Mouse (Mus musculus) gastrocnemius, postnatal 4 days (tissue): Measurements from ENCODE around the gene Gm5134. TPM values are rescaled to one million over a fixed set of nuclear protein-coding genes. Genes with fewer than 3 reads are reported as not detected.

ENCODE experiments used
- DNase-seq, 2 experiments: peaks; one replicate each; pipeline ENCODE4 v3.0.0; 2021 to 2022; ENCODE audit warnings: low spot score in 2 of 2, mixed read lengths in 2 of 2
- long read RNA-seq, 2 experiments: library from polyadenylated mRNA; stranded (forward); transcript quantifications; one replicate each; pipeline ENCODE4 v2.0.0; 2021
- total RNA-seq, 2 experiments: library from RNA; stranded (reverse); gene quantifications; 2 replicates each; pipeline ENCODE4 v1.2.3; 2021

Gene Gm5134
- not detected for total RNA-seq
- long read RNA-seq, experiment 1: 0 reads
- long read RNA-seq, experiment 2: 0 reads

DNA sequence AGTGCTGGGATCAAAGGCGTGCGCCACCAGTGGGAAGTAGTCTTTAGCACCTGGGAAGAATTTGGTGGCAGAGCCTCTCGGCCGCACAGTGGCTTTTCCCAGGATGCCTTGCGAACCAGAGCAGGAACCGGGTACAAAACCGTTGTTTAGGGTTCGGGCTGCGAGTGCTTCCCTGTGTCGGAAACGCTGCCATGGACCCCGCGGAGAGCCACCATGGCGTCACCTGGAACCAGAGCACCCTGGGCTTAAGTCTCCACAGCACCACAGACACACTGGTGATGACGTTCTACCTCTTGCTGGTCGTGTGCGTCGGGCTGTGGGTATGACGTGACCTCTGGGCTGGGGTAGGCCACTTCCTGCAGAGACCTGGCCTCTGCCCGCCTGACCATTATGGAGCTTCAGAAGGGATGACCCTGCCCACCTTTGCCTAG is at the start of gene Gm5134:
TSS of gene Gm5134 (plus strand) at position 134 of the 431 bp plus-strand sequence.
- DNase-seq: no peak

DNA sequence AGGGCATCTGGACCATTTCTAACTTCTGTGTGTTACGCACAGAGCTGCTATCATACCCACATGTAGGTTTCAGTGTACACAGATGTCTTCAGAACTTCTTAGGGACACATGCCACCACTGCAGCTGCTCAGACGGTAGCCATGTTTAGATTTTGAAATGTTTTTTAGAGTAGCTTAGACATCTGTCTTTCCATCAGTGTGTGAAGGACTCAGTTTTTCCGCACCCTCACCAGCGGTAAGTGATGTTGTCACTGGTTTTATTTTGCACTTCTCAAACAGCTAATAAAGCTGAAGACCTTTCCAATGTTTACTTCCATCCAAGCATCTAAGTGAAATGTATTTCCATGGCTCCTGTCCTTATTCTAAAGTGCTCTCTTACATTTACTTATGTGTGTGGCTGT is 47.4 kb upstream of the Gm5134 start:
- no peak for DNase-seq

DNA sequence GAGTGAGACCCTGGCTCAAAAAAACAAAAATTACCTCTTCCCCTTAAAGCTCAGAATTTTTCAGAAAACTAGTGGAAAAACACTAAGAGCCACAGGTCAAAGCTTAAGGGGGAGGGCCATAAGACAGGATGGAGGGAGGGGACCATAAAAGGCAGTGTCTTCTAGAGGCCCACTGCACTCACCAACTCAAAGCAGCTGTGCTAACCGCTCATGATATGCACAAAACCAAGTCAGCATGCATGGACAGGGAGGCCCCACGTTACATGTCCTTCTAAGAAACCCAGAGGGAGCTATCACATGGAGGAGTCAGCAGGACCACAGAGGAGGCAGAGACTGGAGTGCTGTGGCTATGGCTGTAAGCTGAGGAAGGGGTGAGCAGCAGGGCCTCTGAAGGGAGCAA is 43.6 kb upstream of the Gm5134 start:
- DNase-seq: no peak

DNA sequence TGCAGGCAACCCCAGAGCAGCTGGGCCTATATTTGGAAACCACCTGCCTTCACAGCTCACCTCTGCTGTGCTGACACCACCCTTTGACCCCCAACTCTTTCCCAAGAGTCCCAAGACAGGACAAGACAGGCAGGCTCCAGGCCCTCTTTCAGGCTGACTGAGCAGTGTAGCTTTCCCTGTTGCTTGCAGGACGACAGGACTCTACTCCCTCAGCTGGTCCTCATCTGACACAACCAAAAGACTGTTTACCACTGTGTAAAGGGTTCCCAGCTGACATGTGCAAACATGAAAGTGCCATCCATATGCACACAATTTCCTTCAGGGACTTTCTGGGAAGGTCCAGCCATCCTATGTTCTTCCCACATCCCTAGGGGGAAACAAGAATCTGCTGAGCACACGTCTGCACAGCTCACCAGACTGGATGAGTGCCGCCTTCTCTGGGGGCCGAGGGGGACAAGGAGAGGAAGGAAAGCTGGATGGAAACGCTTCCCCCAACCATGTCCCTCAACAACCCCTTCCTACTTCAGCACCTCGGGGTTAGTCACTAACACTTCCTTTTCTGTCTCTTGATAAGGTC is 41.2 kb upstream of the Gm5134 start:
- no peak for DNase-seq

DNA sequence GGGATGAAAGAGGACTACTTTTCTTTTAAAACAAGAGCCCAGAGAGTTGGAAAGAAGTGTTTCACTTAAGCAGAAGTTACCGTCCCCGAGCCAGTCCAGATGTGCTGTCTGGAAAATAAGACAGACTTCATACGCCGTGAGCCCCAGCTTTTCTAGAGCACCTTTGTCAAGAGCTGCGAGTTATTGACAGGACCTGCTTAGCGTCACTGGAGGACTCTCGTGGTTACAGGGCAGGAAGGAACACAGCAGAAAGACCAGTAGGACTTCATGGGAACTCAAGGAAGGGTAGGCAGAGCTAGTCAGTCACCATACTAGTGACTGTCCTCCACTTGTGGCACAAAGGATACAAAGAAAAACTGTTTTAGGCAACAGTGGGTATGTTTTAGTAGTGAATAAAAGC is 38.8 kb upstream of the Gm5134 start:
- DNase-seq: no peak

DNA sequence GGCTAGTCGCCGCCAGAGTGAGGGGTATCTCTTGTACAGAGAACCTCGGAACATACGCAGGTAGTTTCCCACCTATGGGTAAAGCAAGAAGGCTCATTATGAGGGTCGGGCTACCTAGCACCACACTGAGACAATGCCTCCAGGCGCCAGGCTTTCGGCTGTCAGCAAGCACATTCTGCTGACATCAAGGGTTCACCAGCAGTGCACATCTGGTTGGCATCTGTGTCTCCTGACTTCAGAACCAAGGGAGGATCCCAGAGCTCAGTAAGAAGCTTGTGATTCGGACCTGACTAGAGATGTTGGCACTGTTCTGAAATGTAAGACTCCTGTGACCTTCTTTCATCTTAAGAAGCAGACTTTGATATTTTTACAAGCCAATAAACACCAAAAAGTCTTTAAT is 37.5 kb upstream of the Gm5134 start:
- no peak for DNase-seq

DNA sequence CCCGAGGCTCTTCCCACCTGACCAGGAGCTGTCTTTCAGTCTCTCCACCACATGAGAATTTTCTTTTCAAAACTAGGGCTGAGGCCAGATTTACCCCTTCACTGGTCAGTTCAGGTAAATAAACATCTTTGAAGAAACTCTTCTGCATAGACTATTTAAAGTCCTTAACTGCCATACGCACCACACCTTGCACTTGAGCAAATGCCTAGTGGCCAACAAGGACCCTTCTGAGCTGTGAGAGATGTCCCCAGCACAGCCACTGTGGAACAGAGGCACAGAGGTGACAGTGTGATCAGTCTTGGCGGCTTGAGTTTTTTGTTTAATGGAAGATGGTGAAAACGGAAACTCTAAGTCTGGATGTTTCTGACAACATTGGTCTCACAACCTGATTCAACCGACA is 35.3 kb upstream of the Gm5134 start:
- DNase-seq: no peak

DNA sequence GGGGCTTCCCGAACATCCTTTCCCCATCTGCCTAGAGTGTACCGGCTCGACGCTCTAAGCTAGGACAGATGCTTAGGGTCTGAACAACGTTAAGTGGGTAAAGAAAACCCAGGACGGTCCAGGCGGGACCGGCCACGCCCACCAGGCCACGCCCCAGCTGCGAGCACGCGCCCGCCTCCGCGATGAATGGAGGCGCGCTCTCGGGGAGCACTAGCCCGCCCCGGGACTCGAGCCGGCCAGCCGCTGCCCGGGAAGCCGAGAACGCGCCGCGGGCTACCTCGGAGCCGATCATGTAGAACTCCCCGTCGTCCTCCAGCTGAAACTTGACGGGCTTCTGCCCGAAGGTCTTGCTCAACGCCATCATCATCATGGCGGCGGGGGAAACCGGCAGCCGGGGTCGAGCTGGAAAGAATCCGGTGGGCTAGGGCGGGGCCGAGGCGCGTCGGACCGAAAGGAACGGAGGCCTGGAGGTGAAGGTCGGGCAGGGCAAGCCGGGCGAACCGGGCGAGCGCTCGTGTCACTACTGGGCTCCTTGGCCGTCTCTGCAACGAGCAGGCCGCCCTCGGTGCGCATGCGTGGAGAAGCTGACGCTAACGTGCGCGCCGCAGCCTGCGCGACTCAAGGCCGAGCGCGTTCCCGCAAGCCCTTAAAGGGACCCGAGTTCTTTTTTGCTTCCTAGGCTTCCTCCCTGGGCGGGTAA is 33.1 kb upstream of the Gm5134 start, which contains the start of gene Smarcb1:
TSS of gene Smarcb1 (minus strand) at position 592 of the 700 bp plus-strand sequence.
- DNase-seq: peak; percentile 89 to 96

DNA sequence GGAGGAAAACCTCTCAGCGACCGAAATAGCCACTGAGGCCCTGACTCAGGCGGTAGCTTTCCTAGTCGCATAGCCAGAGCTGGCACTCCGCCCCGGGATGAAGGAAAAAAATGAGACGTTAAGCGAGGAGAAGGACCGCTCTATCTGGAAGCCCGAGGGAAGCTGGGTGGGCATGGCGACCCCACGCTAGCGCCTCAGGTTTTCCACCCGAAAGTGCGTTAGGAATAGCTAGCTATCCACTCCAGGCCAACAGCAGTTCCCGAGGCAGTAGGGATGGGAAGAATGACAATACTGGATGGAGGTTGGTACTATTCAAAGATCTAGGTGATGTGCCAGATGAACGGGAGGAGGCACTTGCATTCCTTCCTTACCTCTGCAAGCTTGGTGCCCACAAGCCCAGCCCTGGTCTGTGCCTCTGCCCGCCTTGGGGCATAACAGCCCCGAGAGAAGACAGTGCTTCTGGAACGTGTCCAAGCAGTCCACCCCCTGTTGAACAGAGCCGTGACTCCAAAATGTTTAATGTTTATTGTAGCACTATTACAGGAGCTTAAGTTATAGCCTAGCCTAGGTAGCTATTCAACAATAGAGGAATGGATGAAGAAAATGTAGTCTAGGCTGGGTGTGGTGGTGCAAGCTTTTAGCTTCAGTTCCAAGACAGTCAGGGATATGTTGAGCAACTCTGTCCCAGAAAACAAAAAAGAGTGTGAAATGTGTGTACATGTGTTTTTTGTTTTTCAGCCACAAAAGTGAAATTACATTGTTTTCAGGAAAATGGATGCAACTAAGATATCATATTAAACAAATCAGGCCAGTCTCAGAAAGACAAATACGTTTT is 32.4 kb upstream of the Gm5134 start:
- no peak for DNase-seq

DNA sequence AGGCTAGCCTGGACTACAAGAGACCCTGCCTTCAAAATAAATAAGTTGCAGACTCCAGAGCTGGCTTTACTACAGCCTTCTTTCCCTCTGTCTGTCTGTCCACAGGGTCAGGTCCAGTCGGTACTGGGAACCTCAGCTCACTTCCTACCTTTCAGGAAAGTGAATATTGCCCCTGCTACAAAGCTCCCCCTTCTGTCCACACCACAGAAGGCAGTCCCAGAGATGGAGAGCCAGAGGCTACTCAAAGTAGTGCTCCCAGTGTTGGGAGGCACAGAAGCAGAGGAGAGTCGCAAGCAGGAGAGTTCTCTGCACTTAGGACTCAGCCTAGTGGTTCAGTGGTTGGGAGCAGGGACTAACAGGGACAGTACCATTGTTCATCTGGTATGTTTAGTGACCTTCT is 30.0 kb upstream of the Gm5134 start:
- no peak for DNase-seq

DNA sequence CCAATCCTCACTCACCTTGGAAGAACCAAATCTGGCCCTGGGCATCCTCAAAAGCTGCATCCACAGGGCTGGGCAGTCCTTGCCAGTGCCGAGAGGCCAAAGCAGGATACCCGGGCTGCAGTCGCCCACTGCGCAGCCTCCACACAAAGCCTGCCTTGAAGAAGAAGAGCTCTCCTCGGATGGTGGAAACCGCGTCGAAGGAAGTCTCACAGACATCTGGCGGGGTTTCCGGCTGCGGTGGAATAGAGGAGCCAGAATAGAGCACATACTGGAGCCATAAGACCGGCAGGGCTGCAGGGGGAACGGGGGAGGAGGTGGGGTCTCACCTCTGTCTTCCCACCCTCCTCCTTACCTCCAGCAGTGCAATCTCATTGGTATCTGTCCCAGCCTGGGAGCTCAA is 27.9 kb upstream of the Gm5134 start:
- no peak for DNase-seq

DNA sequence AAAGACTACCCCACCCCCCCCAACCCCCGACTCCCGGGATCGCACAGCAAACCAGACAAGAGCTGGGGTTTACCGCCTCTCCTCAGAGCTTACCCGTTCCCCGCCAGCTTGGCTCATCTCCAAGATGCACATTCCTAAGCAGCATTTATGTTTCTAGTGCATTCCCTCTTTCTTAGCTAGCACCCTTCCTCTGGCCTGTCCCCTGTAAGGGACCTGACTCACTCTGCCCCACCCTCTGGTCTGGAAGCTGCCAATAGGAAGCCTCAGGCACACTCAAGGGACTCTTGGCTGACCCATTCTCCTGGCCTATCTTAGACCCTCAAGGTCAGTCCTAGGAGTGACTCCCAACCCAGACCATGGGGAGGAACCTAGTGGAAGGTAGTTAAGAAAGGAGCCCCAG is 24.0 kb upstream of the Gm5134 start:
- DNase-seq: no peak

DNA sequence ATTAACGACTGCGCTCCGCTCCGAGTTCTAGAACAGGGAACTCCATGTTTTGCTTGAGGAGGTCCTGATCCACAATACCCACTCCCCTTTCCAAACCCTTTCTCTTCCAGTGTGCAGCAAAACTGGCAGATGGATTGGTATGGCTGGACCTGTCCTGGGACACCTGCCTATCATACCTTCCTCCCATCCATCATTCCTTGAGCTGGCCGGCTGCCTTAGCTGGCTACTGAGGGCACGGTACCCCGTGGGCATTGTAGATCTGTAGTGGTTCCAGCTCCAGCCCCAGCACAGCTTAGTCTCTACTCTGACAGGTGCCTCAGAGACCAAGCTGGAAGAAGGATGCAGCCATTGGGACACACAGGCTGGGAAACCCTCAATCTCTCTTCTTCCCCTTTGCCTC is 23.0 kb upstream of the Gm5134 start:
- no peak for DNase-seq

DNA sequence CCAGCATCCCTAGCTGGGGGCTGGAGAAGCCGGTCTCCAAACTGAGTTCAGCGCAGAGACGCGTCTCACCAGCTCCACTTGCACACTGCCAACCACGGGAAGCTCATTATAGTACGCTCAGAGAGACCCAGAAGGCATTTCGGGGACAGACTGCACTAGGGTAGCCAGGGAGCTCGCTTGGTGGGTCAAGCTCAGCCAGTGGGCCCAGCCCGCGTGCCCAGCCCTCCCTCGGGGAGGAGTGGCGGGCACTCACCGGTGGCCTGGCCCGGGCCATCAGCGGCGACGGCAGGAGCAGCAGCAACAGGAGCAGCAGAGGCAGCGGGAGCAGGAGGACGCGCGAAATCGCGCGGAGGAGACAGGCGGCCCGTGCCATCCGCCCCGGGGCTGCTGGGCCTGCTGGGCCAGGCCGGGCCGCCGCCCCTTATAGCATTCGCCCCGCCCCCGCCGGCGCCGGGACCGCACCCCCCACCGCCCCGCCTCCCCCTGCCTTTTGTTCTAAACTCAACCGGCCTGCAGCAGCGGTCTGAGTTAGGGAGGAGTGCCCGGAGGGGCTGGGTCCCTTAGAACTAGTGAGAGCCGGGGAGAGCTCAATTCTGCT is 22.1 kb upstream of the Gm5134 start:
- peak; percentile 38 to 54 for DNase-seq

DNA sequence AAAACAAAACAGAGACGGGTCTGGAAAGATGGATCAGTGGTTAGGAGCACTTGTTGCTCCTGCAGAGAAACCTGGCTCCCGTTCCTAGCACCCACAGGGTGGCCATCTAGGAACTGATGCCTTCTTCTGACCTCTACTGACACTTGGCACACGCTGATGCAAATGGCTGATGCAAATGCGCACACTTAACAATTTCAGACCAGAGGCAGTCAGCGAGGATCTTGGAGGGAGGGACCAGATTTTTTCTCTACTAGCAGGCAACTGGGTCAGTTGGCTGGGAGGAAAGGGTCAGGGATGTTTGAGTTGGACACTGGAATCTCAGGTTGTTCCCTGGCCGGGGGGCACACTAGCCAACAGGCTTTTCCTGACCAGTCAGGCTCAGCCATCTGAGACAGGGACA is 21.4 kb upstream of the Gm5134 start, which contains the start of gene Chchd10:
TSS of gene Chchd10 (plus strand) at position 240 of the 400 bp plus-strand sequence.
- DNase-seq: no peak

DNA sequence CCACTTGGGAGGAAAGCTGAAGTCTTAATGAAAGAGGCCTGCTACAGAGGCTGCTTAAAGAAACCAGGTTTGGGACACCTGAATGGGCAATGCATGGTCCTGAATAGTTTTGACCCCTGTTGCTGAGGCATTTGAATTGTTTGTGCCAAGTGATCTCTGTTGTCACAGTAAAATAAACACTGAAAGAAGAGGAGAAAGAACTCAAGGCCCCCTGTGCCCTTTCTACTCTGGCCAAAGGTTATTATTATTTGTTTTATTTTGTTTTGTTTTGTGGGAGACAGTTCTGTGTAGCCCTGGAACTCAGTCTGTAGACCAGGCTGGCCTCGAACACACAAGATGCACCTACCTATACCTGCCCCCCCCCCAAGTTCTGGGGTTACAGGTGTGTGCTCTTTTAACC is 19.3 kb upstream of the Gm5134 start:
- DNase-seq: no peak

DNA sequence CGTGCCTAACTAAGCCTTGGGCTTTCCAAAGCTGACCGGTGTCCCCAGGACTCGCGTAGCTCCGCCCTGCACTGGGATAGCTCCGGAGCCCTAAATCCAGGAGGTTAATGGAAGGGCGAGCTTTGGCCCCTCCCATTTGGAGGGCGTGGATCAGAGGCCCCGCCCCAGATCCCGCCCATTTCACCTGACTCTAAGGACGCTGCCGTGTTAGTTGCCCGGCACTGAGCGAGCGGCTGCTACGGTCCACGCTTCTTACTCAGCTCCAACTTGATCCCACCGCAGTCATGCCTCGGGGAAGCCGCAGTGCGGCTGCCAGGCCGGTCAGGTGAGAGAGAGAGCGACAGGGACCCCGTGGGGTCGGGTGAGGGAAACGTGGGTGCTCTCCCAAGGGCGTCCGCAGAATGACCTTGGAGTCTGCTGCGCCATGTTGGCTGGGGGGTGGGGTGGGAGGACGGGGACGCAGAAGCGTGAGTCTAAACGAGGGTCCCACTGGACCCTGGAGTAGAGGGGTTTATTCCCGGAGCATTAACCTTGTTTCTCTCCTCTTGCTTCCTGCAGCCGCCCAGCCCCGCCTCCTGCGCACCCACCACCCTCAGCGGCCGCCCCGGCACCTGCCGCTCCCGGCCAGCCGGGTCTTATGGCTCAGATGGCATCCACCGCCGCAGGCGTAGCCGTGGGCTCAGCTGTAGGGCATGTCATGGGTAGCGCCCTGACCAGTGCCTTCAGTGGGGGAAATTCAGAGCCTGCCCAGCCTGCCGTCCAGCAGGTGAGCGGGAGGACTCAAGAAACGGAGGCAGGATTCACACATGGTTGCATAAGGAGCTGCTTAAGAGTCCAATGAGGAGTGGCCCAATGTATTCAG is 18.4 kb upstream of the Gm5134 start, which contains the start of gene Mmp11:
TSS of gene Mmp11 (minus strand) at position 817 of the 862 bp plus-strand sequence.
- peak in 1 of 2 experiments; percentile 40 for DNase-seq

DNA sequence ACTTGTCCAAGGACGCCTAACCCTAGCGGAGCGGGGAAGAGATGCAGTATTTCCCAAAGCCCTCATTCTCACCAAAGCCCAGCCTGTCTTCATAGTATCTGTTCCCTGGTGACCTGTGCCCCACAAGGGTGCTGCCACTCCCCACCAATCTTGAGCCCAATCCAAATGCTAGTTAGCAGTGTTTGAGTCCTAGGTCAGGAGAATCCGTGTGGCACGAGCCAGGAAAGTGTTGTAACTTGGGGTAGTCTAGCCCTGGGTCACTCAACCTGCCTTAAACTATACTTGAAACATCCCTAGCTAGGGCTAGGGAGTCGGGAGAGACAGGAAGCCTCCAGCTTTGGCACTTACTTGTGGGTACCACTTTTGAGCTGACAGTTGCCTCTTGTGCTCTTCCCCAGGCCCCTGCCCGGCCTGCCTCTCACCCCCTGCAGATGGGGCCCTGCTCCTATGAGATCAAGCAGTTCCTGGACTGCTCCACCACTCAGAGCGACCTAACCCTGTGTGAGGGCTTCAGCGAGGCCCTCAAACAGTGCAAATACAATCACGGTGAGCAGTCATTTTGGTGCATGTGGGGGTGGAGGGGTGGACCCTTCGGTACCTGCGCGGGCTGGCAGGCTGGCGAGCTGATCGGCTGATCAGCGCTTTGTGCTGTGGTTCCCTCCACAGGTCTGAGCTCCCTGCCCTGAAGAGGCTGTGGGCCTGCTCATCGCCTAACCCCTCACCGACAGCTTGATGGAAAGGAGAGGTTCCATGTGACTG is 17.2 kb upstream of the Gm5134 start:
- no peak for DNase-seq

DNA sequence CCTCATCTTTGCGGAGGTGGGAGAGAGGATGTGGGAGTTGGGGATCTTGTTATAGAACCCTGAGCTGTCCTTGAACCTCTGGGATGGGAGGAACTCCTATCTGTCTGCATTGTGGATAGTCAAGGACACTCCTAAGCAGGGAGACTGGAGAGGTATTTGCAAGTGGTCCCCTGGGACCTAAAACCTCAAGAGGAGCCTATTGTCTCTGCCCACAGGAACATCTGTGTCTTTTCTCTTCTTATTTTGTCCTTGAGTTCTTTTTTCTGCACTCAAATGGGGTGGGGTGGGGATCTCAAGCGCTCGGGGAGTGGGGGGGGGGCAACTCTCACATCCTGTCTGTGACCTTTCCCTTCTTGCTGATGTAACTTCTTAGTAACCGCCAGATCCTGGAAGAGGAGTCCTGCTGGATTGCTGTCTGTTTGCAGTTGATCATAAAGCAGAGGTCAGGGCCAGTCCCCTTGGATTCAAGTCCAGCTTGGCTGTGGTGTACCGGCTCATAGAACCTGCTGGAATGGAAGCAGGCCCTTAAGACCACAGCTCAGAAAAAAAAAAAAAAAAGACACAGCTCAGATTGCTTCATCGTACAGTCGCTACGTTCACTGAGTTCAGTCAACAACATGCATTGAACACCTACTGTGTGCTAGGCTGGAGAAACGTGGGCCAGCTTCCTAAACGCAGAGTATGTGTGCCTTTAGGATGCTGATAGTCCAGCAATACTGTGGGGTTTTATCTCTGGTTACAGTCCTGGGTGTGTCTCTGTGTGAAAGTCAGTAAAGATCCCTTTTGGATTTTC is 16.3 kb upstream of the Gm5134 start:
- DNase-seq: no peak
